Mouse (Mus musculus) liver, embryonic 14.5 days (tissue): ENCODE measurements around the gene Lbhd2.

Experiments used
- CTCF ChIP-seq: IDR thresholded peaks from 2 replicates; pipeline ENCODE4 v1.5.1; 2016; ENCODE audit warnings: antibody characterized with exemption, low read depth, control low read depth
- EP300 ChIP-seq: IDR thresholded peaks from 2 replicates; pipeline ENCODE4 v1.6.1; 2016; ENCODE audit warnings: antibody characterized with exemption, low read depth

GRCm38 (mm10) chr12:111440701-111441373 is 34.2 kb downstream of the Lbhd2 start:
- TF ChIP-seq CTCF, result no peak
- no peak for TF ChIP-seq EP300
